Mouse (Mus musculus): ENCODE data around the gene Col18a1.
"Not testable (repeated sequence)": the region's sequence is repeated elsewhere in the genome, so short reads cannot be mapped to it uniquely, and the experiment has no call there.

Gene Col18a1

GRCm38 (mm10) chr10:77135274-77135829 is 31.0 kb downstream of the Col18a1 start:
- no peak for DNase-seq (ENCODE audit: low spot score)

GRCm38 (mm10) chr10:77134807-77135152 is 31.6 kb downstream of the Col18a1 start:
- DNase-seq (ENCODE audit: low spot score), result not testable (repeated sequence)

GRCm38 (mm10) chr10:77133951-77134806 is 32.2 kb downstream of the Col18a1 start:
- no peak for DNase-seq (ENCODE audit: low spot score)

GRCm38 (mm10) chr10:77132118-77132517 is 34.2 kb downstream of the Col18a1 start:
- DNase-seq (ENCODE audit: low spot score), result no peak

GRCm38 (mm10) chr10:77131536-77131935 is 34.8 kb downstream of the Col18a1 start:
- no peak for DNase-seq (ENCODE audit: low spot score)

- peak; percentile 66 for DNase-seq (ENCODE audit: low spot score)
Measured at GRCm38 (mm10) chr10:77130561-77131240, 35.6 kb downstream of the Col18a1 start.

GRCm38 (mm10) chr10:77129637-77130410 is 36.5 kb downstream of the Col18a1 start:
- no peak for DNase-seq (ENCODE audit: low spot score)

GRCm38 (mm10) chr10:77127926-77128325 is 38.4 kb downstream of the Col18a1 start:
- DNase-seq (ENCODE audit: low spot score), result no peak

- DNase-seq (ENCODE audit: low spot score), result no peak
Measured at GRCm38 (mm10) chr10:77126590-77126989, 39.8 kb downstream of the Col18a1 start.

GRCm38 (mm10) chr10:77125078-77125731 is 41.1 kb downstream of the Col18a1 start:
- no peak for DNase-seq (ENCODE audit: low spot score)

GRCm38 (mm10) chr10:77123953-77124352 is 42.4 kb downstream of the Col18a1 start:
- DNase-seq (ENCODE audit: low spot score), result no peak

- no peak for DNase-seq (ENCODE audit: low spot score)
Measured at GRCm38 (mm10) chr10:77121287-77122022, 44.9 kb downstream of the Col18a1 start.

GRCm38 (mm10) chr10:77120501-77120900 is 45.8 kb downstream of the Col18a1 start:
- no peak for DNase-seq (ENCODE audit: low spot score)

- no peak for DNase-seq (ENCODE audit: low spot score)
Measured at GRCm38 (mm10) chr10:77119437-77119836, 46.9 kb downstream of the Col18a1 start.

GRCm38 (mm10) chr10:77118361-77118760 is 48.0 kb downstream of the Col18a1 start:
- DNase-seq (ENCODE audit: low spot score), result no peak

- DNase-seq (ENCODE audit: low spot score), result no peak
Measured at GRCm38 (mm10) chr10:77116537-77117455, 49.6 kb downstream of the Col18a1 start.

- no peak for DNase-seq (ENCODE audit: low spot score)
Measured at GRCm38 (mm10) chr10:77113489-77114240, 52.7 kb downstream of the Col18a1 start.

GRCm38 (mm10) chr10:77111550-77112249 is 54.6 kb downstream of the Col18a1 start:
- DNase-seq (ENCODE audit: low spot score), result no peak

- DNase-seq (ENCODE audit: low spot score), result no peak
Measured at GRCm38 (mm10) chr10:77110843-77111242, 55.5 kb downstream of the Col18a1 start.
